Mouse (Mus musculus): ENCODE data around the gene Pcnx2. TPM values are rescaled to one million over a fixed set of nuclear protein-coding genes. Genes with fewer than 3 reads are reported as not detected.

The Pcnx2 gene
- polyA plus RNA-seq, 1 experiment from 2014 or later: 5.6 TPM

DNA sequence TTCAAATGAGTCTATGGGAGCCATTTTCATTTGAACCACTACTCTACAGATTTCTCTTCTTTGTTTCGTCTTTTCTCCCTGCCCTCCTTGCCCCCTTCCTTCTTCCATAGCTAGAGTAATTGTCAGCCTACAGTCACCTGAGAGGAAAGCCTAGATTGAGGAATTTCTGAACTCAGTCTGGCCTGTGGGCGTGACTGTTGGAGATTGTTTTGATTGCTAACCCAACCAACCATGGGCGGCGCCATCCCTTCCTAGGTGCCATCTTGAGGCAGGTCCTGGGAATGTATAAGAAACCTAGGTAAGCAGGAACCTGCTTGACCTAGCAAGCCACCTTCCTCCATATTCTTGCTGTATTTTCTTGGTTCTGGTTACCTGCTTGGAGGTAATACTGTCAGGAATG, 172.0 kb downstream of the Pcnx2 start:
- Histone ChIP-seq H3K27ac (ENCODE audit: low read length) (no peak overlapping the region), H3K9me3 (ENCODE audit: control insufficient read depth, low read length) (no peaks in the 10 kb centered on the region), H3K4me1 (replicated peaks; ENCODE audit: control insufficient read depth, insufficient read depth, low read length) (no peaks in the 10 kb centered on the region), H3K27me3 (replicated peaks; ENCODE audit: control insufficient read depth, insufficient read depth, low read length) (no peaks in the 10 kb centered on the region), H3K4me2 (ENCODE audit: low read length) (no peak overlapping the region), H3K36me3 (ENCODE audit: control insufficient read depth, insufficient read depth) (no peaks in the 10 kb centered on the region), H3K9ac (replicated peaks; ENCODE audit: low read depth, low read length) (no peak overlapping the region), H3K4me3 (replicated peaks; ENCODE audit: low read length) (no peak overlapping the region)
- no peak for ATAC-seq
- WGBS: 95% methylated on average over 4 of the region's 4 CpGs

DNA sequence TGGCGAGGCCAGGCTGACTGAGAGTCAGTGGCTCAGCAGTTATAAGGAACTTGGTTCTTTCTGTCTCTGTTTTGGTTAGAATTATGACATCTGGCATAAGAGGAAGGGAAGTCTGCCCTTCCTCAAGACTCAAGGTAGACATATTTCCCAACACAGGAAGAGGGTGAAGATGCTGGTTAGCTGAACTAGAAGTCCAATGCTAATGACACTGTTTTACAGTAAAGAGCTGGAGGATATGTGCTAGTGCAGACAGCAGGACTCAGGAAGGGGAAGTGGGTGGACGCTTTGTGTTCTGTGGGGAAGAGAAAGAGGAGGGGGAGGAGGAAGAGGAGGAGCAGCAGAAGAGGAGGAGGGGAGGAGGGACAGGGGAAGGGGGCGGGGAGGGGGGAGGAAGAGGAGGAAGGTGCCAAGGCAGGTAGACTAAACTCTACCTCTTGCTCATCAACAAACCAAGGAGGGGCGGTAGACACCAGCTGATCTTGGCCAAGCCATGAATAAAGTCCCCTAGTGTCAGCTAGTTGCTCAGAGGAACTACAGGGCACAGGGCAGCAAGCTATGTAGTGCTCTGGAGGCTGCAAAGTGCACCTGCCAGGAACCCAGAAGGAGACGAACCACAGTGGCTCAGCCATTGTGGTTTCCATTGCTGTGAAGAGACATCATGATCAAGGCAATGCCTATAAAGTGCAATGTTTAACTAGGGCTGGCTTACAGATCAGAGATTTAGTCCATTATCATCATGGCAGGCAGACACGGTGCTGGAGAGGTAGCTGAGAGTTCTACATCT, 172.9 kb downstream of the Pcnx2 start:
- H3K27me3 ChIP-seq (replicated peaks; ENCODE audit: control insufficient read depth, insufficient read depth, low read length): no peaks in the 10 kb centered on the region
- no peak overlapping the region for H3K9ac ChIP-seq (replicated peaks; ENCODE audit: low read depth, low read length)
- 79% methylated on average over 6 of the region's 6 CpGs for WGBS
- no peaks in the 10 kb centered on the region for H3K36me3 ChIP-seq (ENCODE audit: control insufficient read depth, insufficient read depth)
- no peak overlapping the region for H3K27ac ChIP-seq (ENCODE audit: low read length)
- H3K4me3 ChIP-seq (replicated peaks; ENCODE audit: low read length): no peak overlapping the region
- H3K9me3 ChIP-seq (ENCODE audit: control insufficient read depth, low read length): no peaks in the 10 kb centered on the region
- ATAC-seq: no peak
- H3K4me1 ChIP-seq (replicated peaks; ENCODE audit: control insufficient read depth, insufficient read depth, low read length): no peaks in the 10 kb centered on the region
- H3K4me2 ChIP-seq (ENCODE audit: low read length): no peak overlapping the region

DNA sequence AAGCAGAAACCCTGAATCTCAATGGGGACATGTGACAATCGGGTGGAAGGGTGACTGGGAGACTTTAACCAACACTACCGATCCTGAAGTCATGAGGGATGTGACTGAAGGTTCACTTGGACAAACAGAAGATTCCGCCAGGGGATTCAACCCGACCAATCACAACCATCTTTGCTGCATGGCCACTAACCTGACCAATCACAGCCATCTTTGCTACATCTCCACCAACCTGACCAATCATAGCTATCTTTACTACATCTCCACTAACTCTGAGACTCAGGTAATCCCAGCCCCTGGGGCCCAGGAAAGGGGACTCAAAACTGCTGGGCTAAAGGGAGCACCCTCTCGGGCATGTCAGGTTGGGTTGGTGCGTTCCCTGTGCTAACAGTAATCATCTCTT, 174.7 kb downstream of the Pcnx2 start:
- ATAC-seq: no peak
- WGBS: 96% methylated on average over 6 of the region's 6 CpGs

DNA sequence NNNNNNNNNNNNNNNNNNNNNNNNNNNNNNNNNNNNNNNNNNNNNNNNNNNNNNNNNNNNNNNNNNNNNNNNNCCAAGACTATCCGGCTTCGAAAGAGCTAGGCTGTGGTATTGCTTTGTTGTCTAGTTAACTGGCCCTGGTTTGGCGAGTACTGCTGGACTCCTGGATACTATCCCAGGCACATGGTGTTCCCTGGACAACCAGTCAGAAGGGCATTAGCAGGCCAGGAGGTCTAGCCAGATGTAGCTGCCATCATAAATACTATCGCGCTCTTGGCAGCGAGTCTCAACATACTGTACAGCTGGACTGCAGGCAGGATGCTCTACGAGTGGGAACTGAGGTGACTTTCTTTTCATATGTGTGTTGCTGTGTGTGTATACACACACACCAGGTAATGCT, 175.4 kb downstream of the Pcnx2 start:
- H3K4me3 ChIP-seq (replicated peaks; ENCODE audit: low read length): no peak overlapping the region
- H3K9me3 ChIP-seq (ENCODE audit: control insufficient read depth, low read length): no peaks in the 10 kb centered on the region
- no peaks in the 10 kb centered on the region for H3K27me3 ChIP-seq (replicated peaks; ENCODE audit: control insufficient read depth, insufficient read depth, low read length)
- no peak overlapping the region for H3K9ac ChIP-seq (replicated peaks; ENCODE audit: low read depth, low read length)
- H3K27ac ChIP-seq (ENCODE audit: low read length): no peak overlapping the region
- no peaks in the 10 kb centered on the region for H3K4me1 ChIP-seq (replicated peaks; ENCODE audit: control insufficient read depth, insufficient read depth, low read length)
- no peak for ATAC-seq
- H3K4me2 ChIP-seq (ENCODE audit: low read length): no peak overlapping the region
- H3K36me3 ChIP-seq (ENCODE audit: control insufficient read depth, insufficient read depth): no peaks in the 10 kb centered on the region
- 92% methylated on average over 7 of the region's 7 CpGs for WGBS

More for the DNA sequence above, 174.7 kb downstream of the Pcnx2 start:
- Histone ChIP-seq H3K4me1 (replicated peaks; ENCODE audit: control insufficient read depth, insufficient read depth, low read length) (no peaks in the 10 kb centered on the region), H3K27ac (ENCODE audit: low read length) (no peak overlapping the region), H3K4me2 (ENCODE audit: low read length) (no peak overlapping the region), H3K27me3 (replicated peaks; ENCODE audit: control insufficient read depth, insufficient read depth, low read length) (no peaks in the 10 kb centered on the region), H3K9ac (replicated peaks; ENCODE audit: low read depth, low read length) (no peak overlapping the region), H3K36me3 (ENCODE audit: control insufficient read depth, insufficient read depth) (no peaks in the 10 kb centered on the region), H3K9me3 (ENCODE audit: control insufficient read depth, low read length) (no peaks in the 10 kb centered on the region), H3K4me3 (replicated peaks; ENCODE audit: low read length) (no peak overlapping the region)

DNA sequence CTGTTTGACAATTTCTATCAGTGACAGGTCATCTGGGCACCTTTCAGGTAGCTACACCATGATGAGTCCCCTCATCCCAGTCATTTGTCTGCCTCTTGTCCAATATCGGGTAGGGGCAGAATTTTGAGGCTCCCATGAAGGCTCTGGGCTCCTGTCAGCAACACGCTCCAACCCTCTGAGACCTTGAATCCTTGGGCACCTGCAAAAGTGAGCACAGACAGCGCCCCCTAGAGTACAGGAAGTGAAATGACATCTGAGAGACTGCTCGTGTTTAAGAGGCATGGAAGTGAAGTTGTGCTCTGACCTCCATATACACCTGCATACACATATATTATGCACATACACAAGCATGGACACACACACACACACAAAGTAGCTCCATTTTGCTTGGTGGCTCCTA, 179.2 kb downstream of the Pcnx2 start:
- 61% methylated on average over 4 of the region's 4 CpGs for WGBS
- Histone ChIP-seq H3K4me1 (replicated peaks; ENCODE audit: control insufficient read depth, insufficient read depth, low read length) (0 out of 2 replicates have a peak, but pooled peaks cover 2% of the 10 kb centered on the region), H3K4me3 (replicated peaks; ENCODE audit: low read length) (no peak overlapping the region), H3K9ac (replicated peaks; ENCODE audit: low read depth, low read length) (no peak overlapping the region), H3K27me3 (replicated peaks; ENCODE audit: control insufficient read depth, insufficient read depth, low read length) (no peaks in the 10 kb centered on the region), H3K27ac (ENCODE audit: low read length) (no peak overlapping the region), H3K4me2 (ENCODE audit: low read length) (no peak overlapping the region), H3K36me3 (ENCODE audit: control insufficient read depth, insufficient read depth) (no peaks in the 10 kb centered on the region), H3K9me3 (ENCODE audit: control insufficient read depth, low read length) (no peaks in the 10 kb centered on the region)
- ATAC-seq: no peak

DNA sequence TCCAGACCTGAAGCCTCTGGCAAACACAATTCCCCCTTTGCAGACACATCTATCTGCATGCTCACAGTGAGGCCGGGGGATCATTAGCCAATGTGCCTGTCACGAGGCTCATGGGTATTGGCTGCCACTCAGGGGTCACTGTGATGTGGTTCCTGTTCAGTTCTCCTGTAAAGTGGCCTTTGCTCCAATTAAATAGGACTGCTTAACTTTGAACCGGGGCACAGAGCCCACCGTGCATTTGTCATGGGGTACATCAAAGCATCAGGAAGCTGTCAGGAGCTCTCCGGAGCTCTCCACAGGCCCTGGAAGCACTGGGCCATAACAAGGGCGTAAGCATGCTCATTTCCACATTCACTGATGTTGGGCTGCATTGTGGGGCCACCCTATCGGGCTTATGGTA, 181.5 kb downstream of the Pcnx2 start:
- no peak overlapping the region for H3K27ac ChIP-seq (ENCODE audit: low read length)
- no peak overlapping the region for H3K9ac ChIP-seq (replicated peaks; ENCODE audit: low read depth, low read length)
- H3K36me3 ChIP-seq (ENCODE audit: control insufficient read depth, insufficient read depth): no peaks in the 10 kb centered on the region
- H3K9me3 ChIP-seq (ENCODE audit: control insufficient read depth, low read length): no peaks in the 10 kb centered on the region
- no peak overlapping the region for H3K4me3 ChIP-seq (replicated peaks; ENCODE audit: low read length)
- H3K27me3 ChIP-seq (replicated peaks; ENCODE audit: control insufficient read depth, insufficient read depth, low read length): no peaks in the 10 kb centered on the region
- WGBS: 23% methylated on average over 7 of the region's 7 CpGs
- no peak overlapping the region for H3K4me2 ChIP-seq (ENCODE audit: low read length)
- H3K4me1 ChIP-seq (replicated peaks; ENCODE audit: control insufficient read depth, insufficient read depth, low read length): 0 out of 2 replicates have a peak, but pooled peaks cover 2% of the 10 kb centered on the region
- ATAC-seq: no peak

DNA sequence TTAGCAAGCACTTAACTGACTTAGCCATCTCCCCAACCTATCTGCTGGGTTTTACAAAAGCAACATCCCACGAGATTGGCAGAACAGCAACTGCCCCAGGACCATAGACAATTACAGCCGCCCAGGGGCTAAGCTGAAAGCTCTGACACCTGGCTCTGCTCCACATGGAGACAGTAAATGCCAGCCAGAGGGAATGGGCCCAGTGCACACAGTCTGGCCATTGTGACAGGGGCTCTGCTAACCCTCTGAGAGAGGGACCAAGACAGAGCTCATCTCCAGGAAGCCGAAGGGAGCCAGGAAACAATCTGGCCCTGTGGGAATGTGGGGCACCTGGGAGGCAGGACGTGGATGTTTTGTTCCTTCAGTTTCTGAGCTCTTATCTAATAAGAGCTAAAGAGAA, 181.9 kb downstream of the Pcnx2 start:
- Histone ChIP-seq H3K9me3 (ENCODE audit: control insufficient read depth, low read length) (no peaks in the 10 kb centered on the region), H3K36me3 (ENCODE audit: control insufficient read depth, insufficient read depth) (no peaks in the 10 kb centered on the region), H3K4me1 (replicated peaks; ENCODE audit: control insufficient read depth, insufficient read depth, low read length) (0 out of 2 replicates have a peak, but pooled peaks cover 2% of the 10 kb centered on the region), H3K4me2 (ENCODE audit: low read length) (no peak overlapping the region), H3K27ac (ENCODE audit: low read length) (no peak overlapping the region), H3K27me3 (replicated peaks; ENCODE audit: control insufficient read depth, insufficient read depth, low read length) (no peaks in the 10 kb centered on the region), H3K9ac (replicated peaks; ENCODE audit: low read depth, low read length) (no peak overlapping the region), H3K4me3 (replicated peaks; ENCODE audit: low read length) (no peak overlapping the region)
- whole genome bisulfite sequencing: 39% methylated on average over 4 of the region's 4 CpGs
- ATAC-seq: no peak

DNA sequence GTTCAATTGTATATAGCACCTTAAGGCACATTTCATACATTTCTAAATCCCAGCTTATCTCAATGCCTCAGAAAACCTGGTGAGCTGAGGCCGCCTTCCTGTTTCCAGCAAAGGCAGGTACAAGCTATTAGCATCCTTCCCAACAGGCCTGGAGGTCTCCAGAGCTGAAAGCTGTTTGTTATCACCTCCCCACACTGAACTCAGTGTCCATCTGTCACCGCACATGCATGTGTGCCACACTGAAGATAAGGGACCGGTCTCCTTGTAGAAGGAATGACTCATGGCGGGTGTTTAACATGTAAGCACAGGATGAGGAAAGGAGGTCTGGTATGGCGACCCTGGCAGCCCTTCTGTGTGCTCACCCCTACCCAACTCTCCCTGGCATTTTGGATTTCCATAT, 186.6 kb downstream of the Pcnx2 start:
- 88% methylated on average over 5 of the region's 5 CpGs for WGBS
- Histone ChIP-seq H3K27me3 (replicated peaks; ENCODE audit: control insufficient read depth, insufficient read depth, low read length) (no peaks in the 10 kb centered on the region), H3K4me1 (replicated peaks; ENCODE audit: control insufficient read depth, insufficient read depth, low read length) (0 out of 2 replicates have a peak, but pooled peaks cover 2% of the 10 kb centered on the region), H3K9ac (replicated peaks; ENCODE audit: low read depth, low read length) (no peak overlapping the region), H3K4me3 (replicated peaks; ENCODE audit: low read length) (no peak overlapping the region), H3K27ac (ENCODE audit: low read length) (no peak overlapping the region), H3K9me3 (ENCODE audit: control insufficient read depth, low read length) (no peaks in the 10 kb centered on the region), H3K36me3 (ENCODE audit: control insufficient read depth, insufficient read depth) (no peaks in the 10 kb centered on the region), H3K4me2 (ENCODE audit: low read length) (no peak overlapping the region)
- ATAC-seq: no peak

DNA sequence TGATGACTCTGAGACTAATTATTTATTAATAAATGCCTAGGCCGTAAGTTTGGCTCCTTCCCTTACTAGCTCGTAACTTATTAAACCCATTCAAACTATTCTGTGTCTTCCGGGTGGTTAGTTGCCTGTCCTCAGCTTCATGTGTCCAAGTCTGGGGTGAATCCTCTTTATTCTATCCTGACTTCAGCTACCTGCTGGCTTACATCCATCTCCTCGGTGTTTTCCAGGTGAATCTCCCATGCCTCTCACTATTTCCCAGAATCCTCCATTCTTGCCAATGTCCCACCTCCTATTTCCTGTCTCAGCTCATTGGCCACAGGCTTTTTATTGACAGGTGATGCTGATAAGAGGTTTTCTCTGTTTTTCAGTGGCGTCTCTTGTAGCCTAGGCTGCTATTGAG, 188.9 kb downstream of the Pcnx2 start:
- no peak overlapping the region for H3K4me3 ChIP-seq (replicated peaks; ENCODE audit: low read length)
- ATAC-seq: no peak

More for the DNA sequence above, 188.9 kb downstream of the Pcnx2 start:
- Histone ChIP-seq H3K9me3 (ENCODE audit: control insufficient read depth, low read length) (no peaks in the 10 kb centered on the region), H3K36me3 (ENCODE audit: control insufficient read depth, insufficient read depth) (no peaks in the 10 kb centered on the region), H3K4me1 (replicated peaks; ENCODE audit: control insufficient read depth, insufficient read depth, low read length) (0 out of 2 replicates have a peak, but pooled peaks cover 2% of the 10 kb centered on the region), H3K9ac (replicated peaks; ENCODE audit: low read depth, low read length) (no peak overlapping the region), H3K27me3 (replicated peaks; ENCODE audit: control insufficient read depth, insufficient read depth, low read length) (no peaks in the 10 kb centered on the region), H3K4me2 (ENCODE audit: low read length) (no peak overlapping the region), H3K27ac (ENCODE audit: low read length) (no peak overlapping the region)
- WGBS: 91% methylated on average over 5 of the region's 5 CpGs

Data from forebrain, embryonic 16.5 days (tissue).